Mouse (Mus musculus): ENCODE data around the gene Rtl8a. TPM values are rescaled to one million over a fixed set of nuclear protein-coding genes. Genes with fewer than 3 reads are reported as not detected.
"Not testable (repeated sequence)": the region's sequence is repeated elsewhere in the genome, so short reads cannot be mapped to it uniquely, and the experiment has no call there.

The Rtl8a gene
- polyA plus RNA-seq, 1 experiment from 2014 or later: 224 TPM

GRCm38 (mm10) chrX:53638107-53638506, 5.4 kb downstream of the Rtl8a start:
- ATAC-seq (ENCODE audit: low read depth); H3K27me3 ChIP-seq; H3K4me3 ChIP-seq; H3K9me3 ChIP-seq; H3K36me3 ChIP-seq; H3K4me1 ChIP-seq (replicated peaks); H3K27ac ChIP-seq (replicated peaks); H3K4me2 ChIP-seq; H3K9ac ChIP-seq: not testable (repeated sequence)
- 71% methylated on average over 3 of the region's 3 CpGs for WGBS

- H3K4me2 ChIP-seq: not testable (repeated sequence)
Measured at GRCm38 (mm10) chrX:53611395-53611794, 32.1 kb downstream of the Rtl8a start.

GRCm38 (mm10) chrX:53610571-53610970, 32.9 kb downstream of the Rtl8a start:
- Histone ChIP-seq H3K4me2 (no peak overlapping the region), H3K9me3 (no peaks in the 10 kb centered on the region), H3K27ac (replicated peaks) (no peak overlapping the region), H3K4me1 (replicated peaks) (no peaks in the 10 kb centered on the region), H3K9ac (no peak overlapping the region), H3K27me3 (no peaks in the 10 kb centered on the region), H3K4me3 (no peak overlapping the region), H3K36me3 (no peaks in the 10 kb centered on the region)
- ATAC-seq (ENCODE audit: low read depth): no peak
- 3% methylated on average over 3 of the region's 3 CpGs for WGBS

More at GRCm38 (mm10) chrX:53611395-53611794, 32.1 kb downstream of the Rtl8a start:
- not testable (repeated sequence) for H3K27me3 ChIP-seq; ATAC-seq (ENCODE audit: low read depth); H3K9me3 ChIP-seq; H3K36me3 ChIP-seq; H3K27ac ChIP-seq (replicated peaks); H3K4me3 ChIP-seq; H3K4me1 ChIP-seq (replicated peaks); H3K9ac ChIP-seq

- Histone ChIP-seq H3K27ac (replicated peaks) (peak within 1 kb of the TSS; percentile 82), H3K9ac (peak within 1 kb of the TSS; percentile 80), H3K4me3 (peak within 1 kb of the TSS; percentile 50), H3K4me2 (peak within 1 kb of the TSS; percentile 57)
- H3K27me3 ChIP-seq; H3K4me1 ChIP-seq (replicated peaks); ATAC-seq (ENCODE audit: low read depth); H3K9me3 ChIP-seq; H3K36me3 ChIP-seq: not testable (repeated sequence)
- 61% methylated on average over 3 of the region's 4 CpGs for WGBS
Measured at GRCm38 (mm10) chrX:53608879-53609278, 34.6 kb downstream of the Rtl8a start, which contains the start of gene Gm14597. TSS of gene Gm14597 (minus strand) at chrX:53608979.

- H3K27me3 ChIP-seq: no peaks in the 10 kb centered on the region
- H3K9me3 ChIP-seq: no peaks in the 10 kb centered on the region
- H3K4me3 ChIP-seq: peak overlapping the region; percentile 50
- ATAC-seq (ENCODE audit: low read depth): peak; percentile 54
- no peaks in the 10 kb centered on the region for H3K4me1 ChIP-seq (replicated peaks)
- no peaks in the 10 kb centered on the region for H3K36me3 ChIP-seq
- WGBS: 26% methylated on average over 18 of the region's 18 CpGs
- peak overlapping the region; percentile 57 for H3K4me2 ChIP-seq
- H3K9ac ChIP-seq: peak overlapping the region; percentile 80
- peak overlapping the region; percentile 82 for H3K27ac ChIP-seq (replicated peaks)
Measured at GRCm38 (mm10) chrX:53608122-53608813, 35.2 kb downstream of the Rtl8a start.

GRCm38 (mm10) chrX:53607242-53608121, 36.0 kb downstream of the Rtl8a start, which contains the start of gene Rtl8c:
TSS of gene Rtl8c (plus strand) at chrX:53608032.
- H3K9me3 ChIP-seq: no peaks in the 10 kb centered on the region
- H3K36me3 ChIP-seq: no peaks in the 10 kb centered on the region
- ATAC-seq (ENCODE audit: low read depth): peak; percentile 97
- H3K27me3 ChIP-seq: no peaks in the 10 kb centered on the region
- H3K4me1 ChIP-seq (replicated peaks): no peaks in the 10 kb centered on the region
- peak within 1 kb of the TSS; percentile 82 for H3K27ac ChIP-seq (replicated peaks)
- peak within 1 kb of the TSS; percentile 50 for H3K4me3 ChIP-seq
- H3K9ac ChIP-seq: peak within 1 kb of the TSS; percentile 80
- 26% methylated on average over 20 of the region's 20 CpGs for WGBS
- H3K4me2 ChIP-seq: peak within 1 kb of the TSS; percentile 57

- not testable (repeated sequence) for H3K4me3 ChIP-seq; H3K9me3 ChIP-seq; H3K9ac ChIP-seq; H3K27ac ChIP-seq (replicated peaks); ATAC-seq (ENCODE audit: low read depth); H3K36me3 ChIP-seq; H3K4me1 ChIP-seq (replicated peaks); H3K4me2 ChIP-seq; H3K27me3 ChIP-seq
- 20% methylated on average over 1 of the region's 1 CpGs for WGBS
Measured at GRCm38 (mm10) chrX:53606176-53606575, 37.3 kb downstream of the Rtl8a start.

GRCm38 (mm10) chrX:53599993-53600392, 43.5 kb downstream of the Rtl8a start:
- H3K4me2 ChIP-seq; ATAC-seq (ENCODE audit: low read depth); H3K36me3 ChIP-seq; H3K27ac ChIP-seq (replicated peaks); H3K4me3 ChIP-seq; H3K9me3 ChIP-seq; H3K9ac ChIP-seq; H3K27me3 ChIP-seq; H3K4me1 ChIP-seq (replicated peaks): not testable (repeated sequence)
- 40% methylated on average over 2 of the region's 2 CpGs for WGBS

Other genes starting within 250 kb of the Rtl8a start
- not detected in 2 replicates for gene Etd, start 208.8 kb downstream of the Rtl8a start, polyA plus RNA-seq (2015; fragmentation: Nextera tagmentation; extraction: Ambion mirVana)
- gene Rtl8c, start 35.6 kb downstream of the Rtl8a start, polyA plus RNA-seq (2015; fragmentation: Nextera tagmentation; extraction: Ambion mirVana): 175 and 204 TPM in 2 replicates
- gene Gm14597, start 34.7 kb downstream of the Rtl8a start, polyA plus RNA-seq (2015; fragmentation: Nextera tagmentation; extraction: Ambion mirVana): not detected in 2 replicates
- gene Rtl8b, start 26.7 kb upstream of the Rtl8a start, polyA plus RNA-seq (2015; fragmentation: Nextera tagmentation; extraction: Ambion mirVana): 166 and 176 TPM in 2 replicates
- gene 4930502E18Rik, start 81.1 kb upstream of the Rtl8a start, polyA plus RNA-seq (2015; fragmentation: Nextera tagmentation; extraction: Ambion mirVana): 0.34 and 0.35 TPM in 2 replicates
- not detected in 2 replicates for gene 1700013H16Rik, start 114.1 kb upstream of the Rtl8a start, polyA plus RNA-seq (2015; fragmentation: Nextera tagmentation; extraction: Ambion mirVana)
- not detected in 2 replicates for gene Zfp36l3, start 132.7 kb upstream of the Rtl8a start, polyA plus RNA-seq (2015; fragmentation: Nextera tagmentation; extraction: Ambion mirVana)
- gene Xlr, start 154.0 kb upstream of the Rtl8a start, polyA plus RNA-seq (2015; fragmentation: Nextera tagmentation; extraction: Ambion mirVana): 1.1 and 1.3 TPM in 2 replicates

All from neural tube, embryonic 13.5 days (tissue).